Mouse (Mus musculus) testis, adult 2 months (tissue): ENCODE results near the gene Chpf.

Experiments
- CTCF ChIP-seq: fragments of 200-500 bp; IDR thresholded peaks from 2 replicates; pipeline ENCODE4 v1.5.1; 2012; ENCODE audit warnings: low read depth, mild to moderate bottlenecking, inconsistent platforms, low read length, moderate library complexity; ENCODE audit not compliant: control insufficient read depth, insufficient read depth, insufficient replicate concordance
- POLR2A ChIP-seq: fragments of 200-500 bp; IDR thresholded peaks from 2 replicates; pipeline ENCODE4 v1.6.1; 2012; ENCODE audit warnings: low read depth, mild to moderate bottlenecking, inconsistent platforms, low read length, moderate library complexity; ENCODE audit not compliant: control insufficient read depth

DNA sequence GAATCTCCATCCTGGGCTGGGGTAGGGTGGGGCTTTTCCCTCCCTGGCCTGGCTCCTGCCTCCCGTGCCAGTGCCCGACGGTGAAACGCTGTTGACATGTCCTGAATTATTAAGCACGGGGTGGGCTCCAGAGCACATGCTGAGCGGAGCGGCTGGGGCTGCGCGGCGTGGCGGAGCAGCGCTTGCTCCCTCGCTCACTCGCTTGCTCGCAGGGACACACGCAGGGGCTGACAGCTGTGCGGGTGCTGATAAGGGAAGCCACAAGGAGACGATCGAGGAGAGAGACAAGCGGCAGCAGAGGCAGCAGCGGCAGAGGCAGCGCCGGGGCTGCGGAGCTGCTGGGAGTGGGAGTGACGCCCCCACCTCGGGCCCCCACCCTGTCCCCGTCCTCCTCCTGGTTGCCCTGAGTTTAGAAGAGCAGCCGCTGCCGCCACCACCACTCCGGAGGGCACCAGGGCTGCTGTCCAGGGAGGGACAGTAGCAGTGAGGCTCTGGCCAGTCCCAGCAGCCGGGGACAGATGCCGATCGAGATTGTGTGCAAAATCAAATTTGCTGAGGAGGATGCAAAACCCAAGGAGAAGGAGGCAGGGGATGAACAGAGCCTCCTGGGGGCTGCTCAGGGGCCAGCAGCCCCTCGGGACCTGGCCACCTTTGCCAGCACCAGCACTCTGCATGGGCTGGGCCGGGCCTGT lies 28.6 kb downstream of the Chpf start, which contains the start of gene Asic4:
- TF ChIP-seq POLR2A (no peak), CTCF (no peak)
